Mouse (Mus musculus) kidney, adult 9 months (tissue): ENCODE measurements around the gene Mdga2.

ENCODE experiments used
- DNase-seq: peaks from one replicate; pipeline ENCODE4 v3.0.0; 2022

Mdga2 gene

DNA sequence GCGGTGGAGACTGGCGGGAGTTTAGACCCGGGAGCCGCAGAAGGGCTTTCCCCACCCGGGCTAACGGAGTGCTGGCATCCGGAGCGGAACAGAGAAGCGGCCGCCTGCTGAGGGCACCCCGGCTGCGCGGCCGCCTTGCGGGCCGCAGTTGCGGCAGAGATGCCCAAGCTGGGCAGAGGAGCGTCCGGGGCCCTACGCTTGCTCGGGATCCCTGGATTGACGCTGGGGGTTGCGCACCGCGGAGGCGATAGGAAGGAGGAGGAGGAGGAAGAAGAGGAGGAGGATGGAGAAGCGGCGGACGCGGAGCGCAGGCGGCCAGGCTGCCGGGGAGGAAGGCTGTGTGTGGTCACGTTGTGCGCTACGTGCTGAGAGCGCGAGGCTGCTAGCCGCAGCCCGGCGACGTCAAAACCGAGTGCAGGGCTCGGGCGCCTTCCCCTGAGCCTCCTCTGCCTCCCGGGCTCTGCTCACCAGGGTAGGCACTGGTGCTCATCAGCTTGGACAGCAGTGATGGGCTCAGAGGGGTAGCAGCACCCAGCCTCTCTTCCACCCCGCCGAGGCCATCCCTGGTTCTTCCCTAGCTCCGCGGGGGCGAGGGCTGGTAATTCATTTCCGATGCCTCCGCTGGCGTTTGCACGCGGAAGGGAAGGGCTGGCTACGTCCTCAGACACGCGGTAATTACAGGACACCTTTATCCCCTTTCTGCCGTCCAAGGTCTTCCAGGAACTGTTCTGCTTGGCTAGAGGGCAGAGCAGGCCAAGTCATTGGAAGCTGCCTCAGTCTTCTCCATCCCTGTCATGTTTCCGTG lies at the start of gene Mdga2:
Gene Mdga2, minus strand, starts transcription at position 329 of the 805 bp plus-strand sequence.
- no peak for DNase-seq

GRCm38 (mm10) chr12:67267409-67267808 lies 45.1 kb upstream of the Mdga2 start:
- DNase-seq: no peak

DNA sequence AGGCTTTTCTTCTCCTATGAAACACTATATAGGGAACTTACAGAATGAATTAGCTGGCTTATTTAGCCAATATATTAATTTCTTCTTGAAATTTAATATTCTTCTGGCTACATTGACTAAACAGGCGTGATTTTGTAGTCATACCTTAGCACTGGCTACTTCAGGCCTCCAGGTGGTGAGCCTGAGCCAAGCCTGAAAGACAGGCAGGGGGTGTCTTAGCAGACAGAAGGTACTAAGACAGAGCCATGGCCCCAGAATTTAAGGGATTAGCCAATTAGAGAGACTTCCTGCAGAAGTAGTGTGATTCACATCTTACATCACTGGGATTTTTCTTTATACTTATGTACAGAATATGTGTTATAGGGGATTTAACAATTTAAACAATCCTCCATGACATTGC lies 1.2 kb upstream of the Mdga2 start:
- DNase-seq: no peak

DNA sequence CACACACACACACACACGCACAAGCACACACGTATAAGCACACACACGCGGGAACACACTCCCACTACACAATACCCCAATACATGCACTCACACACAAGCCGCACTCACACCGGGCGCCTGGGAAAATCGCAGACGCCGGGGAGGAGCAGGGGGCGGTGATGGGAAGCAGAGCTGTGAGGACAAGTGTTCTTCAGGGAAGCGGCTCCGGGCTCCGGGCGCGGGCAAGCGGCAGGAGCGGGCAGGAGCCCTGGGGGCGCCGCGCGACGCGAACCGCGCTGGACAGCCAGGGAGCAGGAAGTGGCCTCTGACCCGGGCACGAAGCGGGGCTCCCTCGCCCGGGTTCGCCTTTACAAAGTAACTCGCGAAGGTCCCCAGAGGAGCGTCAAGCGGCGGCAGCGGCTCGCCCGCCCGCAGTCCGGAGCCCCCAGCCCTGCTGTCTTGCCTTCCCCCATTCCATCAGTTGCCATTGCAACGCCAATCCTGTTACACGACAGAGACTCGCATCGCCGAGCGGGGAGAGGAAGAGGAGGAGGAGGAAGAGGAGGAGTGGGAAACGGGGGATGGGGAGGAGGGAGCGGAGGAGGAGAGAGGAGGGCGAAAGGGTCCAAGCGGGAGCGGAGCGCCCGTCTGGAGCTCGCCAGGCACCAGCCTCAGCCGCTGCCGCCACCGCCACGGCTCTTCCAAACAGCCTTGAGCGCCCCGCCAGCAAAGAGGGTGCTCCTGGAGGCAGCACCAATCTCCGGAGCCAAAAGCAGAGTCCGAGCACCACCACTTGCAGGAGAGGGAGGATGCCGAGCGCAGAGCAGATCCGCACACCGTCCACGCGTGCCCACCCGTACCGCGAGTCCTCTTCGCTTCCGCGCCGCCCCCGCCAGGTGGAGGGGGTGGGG lies 774 bp downstream of the Mdga2 start:
- no peak for DNase-seq

- no peak for DNase-seq
Measured at GRCm38 (mm10) chr12:67220641-67221231, 1.6 kb downstream of the Mdga2 start.

DNA sequence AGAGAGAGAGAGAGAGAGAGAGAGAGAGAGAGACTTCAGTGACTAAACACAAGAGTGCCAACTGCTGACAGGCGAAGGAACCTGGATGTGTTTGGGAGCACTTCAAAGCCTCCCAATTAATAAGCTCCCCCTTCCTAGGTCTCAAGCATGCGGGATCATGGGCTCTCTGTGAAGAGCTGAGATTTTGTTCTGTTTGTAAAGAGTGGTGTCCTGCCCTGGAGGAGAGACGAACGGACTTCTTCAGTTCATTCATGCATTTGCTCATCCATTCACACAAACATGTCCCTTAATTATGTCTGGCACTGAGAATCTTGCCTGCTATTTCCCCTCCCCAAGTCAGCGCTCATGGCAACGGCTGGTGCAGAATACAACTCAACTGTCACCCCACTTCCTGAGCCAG lies 2.3 kb downstream of the Mdga2 start:
- DNase-seq: no peak

GRCm38 (mm10) chr12:67219564-67219963 lies 2.8 kb downstream of the Mdga2 start:
- no peak for DNase-seq

DNA sequence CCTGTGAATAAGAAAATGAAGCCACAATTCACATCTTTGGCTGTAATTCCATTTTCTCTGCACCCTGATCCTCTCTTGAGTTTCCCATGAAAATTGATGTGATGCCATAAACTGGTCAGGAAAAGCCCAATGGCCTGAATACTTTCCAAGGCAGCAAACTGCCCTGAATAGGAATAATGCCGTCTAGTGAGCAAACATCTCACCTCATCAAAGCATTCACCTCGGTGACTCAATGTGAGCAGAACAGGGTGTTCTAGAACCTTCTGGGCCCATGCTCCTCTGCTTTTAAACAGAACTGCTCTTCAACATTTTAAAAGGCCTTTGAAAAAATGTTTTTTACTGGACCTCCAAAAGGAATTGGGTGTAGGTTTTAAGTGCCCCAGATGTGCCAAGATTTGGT lies 9.5 kb downstream of the Mdga2 start:
- no peak for DNase-seq

GRCm38 (mm10) chr12:67178155-67178554 lies 44.2 kb downstream of the Mdga2 start:
- DNase-seq: no peak

DNA sequence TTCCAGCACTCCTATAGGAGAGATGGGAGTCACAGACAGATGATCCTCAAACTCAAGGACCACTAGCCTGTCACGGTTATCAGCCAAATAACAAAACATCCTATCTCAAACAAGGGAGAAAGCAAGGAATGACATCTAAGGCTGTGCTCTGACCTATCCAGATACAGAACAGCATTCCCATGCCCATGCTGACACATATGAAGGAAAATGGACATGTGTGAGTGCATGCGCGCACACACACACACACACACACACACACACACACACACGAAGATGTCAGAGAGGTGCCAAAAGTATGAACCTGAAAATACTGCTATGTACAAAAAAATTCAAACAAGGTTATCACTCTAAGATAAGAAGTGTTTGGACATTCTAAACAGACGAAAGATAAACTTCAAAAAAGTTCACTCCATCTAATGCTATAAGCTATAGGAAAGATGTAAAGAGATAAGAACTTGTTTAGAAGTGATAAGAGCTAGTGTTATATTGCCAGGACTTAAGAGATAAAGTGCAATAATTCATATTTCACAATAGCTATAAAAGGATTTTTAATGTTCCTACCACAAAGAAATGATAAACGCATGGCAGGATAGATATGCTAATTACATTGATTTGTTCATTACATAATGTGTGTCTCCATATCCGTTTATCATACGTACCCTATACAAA lies 65.6 kb downstream of the Mdga2 start:
- no peak for DNase-seq

GRCm38 (mm10) chr12:67153077-67153476 lies 69.3 kb downstream of the Mdga2 start:
- no peak for DNase-seq

DNA sequence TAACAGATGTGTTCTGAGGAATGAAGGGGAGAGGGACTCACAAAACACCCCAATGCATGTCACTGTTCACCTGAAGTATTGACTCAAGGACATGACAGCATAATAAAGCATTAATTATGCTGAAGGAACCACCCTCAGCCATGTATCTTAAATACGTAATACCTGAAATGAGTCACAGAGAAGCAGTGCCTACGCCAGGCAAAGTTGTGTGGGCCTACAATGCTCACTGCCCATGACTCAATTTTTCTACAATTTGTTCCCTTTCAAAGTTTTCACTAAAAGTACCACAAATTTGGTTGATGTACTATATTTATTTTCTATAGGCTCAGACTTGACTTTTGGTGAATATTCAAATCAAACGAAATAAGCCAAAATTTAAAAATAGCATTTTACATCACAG lies 80.7 kb downstream of the Mdga2 start:
- no peak for DNase-seq

- no peak for DNase-seq
Measured at GRCm38 (mm10) chr12:67140131-67140530, 82.2 kb downstream of the Mdga2 start.

DNA sequence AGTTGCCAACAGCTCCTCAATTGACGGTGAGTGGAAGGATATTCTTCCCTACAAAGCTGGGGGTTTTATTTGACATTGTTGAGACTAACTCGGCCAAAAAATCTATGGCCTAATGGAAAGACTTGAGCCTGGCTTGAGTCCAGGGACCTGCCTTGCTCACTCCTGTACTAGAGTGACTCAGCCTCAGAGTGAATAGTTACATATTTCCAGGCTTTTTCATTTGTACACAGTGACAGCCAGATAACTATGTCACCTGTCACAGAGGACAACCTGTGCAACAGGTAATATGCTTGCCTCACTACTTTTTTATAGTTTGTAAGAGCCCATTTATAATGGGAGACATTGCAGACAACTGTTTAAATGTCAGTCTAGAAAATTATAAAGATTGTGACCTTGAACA lies 94.9 kb downstream of the Mdga2 start:
- no peak for DNase-seq

DNA sequence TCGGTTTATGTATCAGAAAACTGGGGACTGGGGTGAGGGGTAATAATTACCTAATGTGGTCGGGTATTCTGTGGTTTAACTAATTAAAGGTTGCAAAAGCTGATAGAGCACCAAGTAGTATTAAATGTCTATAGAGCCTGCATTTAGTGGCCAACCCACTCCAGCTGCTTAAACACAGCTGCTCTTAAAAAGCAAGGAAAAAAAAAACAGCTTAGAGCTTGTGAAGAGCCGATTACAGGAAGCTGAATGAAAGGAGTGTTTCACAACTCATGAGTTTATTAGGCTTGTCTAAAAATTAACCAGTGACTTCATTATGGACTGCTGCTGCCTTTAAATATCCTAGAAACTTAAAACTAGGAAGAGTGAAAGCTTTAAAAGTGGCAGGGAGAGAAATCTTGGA lies 98.5 kb downstream of the Mdga2 start:
- no peak for DNase-seq

DNA sequence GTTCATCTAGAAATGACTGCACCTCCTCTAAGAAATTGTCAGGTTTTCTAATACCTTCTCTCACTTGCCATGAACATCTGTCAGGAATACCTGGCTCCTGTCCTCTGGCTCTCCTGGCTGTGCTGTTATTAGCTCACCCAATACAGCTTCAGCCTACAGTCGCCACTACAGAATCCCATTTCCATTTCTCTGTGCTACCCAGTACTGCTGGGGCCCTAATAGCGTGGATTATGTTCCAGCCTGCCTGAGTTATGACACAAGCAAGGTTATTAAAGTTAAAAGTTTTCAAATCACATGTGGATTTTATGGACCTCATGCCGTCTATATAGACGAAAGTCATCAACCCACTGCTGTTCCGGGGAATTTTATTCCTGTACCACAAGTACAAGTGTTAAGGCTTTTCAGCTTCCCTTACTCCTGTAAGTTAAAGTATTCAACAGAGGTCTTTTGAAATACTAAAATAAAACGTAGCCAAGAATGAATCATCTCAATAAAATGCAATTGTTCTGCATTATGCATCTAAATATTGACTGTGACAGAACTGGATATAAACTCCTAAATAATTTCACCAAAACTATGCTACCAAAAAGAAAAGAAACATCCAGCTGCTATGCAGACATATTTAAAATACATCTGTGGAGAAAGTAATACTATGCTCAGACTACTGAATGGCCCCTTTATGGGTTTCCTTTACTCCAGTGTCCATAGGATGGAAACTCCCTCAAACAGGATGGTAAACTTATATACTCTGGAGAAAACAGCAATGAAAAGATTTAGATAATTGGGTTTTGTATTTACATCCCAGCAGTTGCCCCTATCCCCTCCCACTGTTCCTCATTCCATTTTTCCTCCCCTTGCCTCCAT lies 103.5 kb downstream of the Mdga2 start:
- no peak for DNase-seq

- DNase-seq: no peak
Measured at GRCm38 (mm10) chr12:67104171-67104570, 118.2 kb downstream of the Mdga2 start.

- DNase-seq: no peak
Measured at GRCm38 (mm10) chr12:67094414-67094813, 127.9 kb downstream of the Mdga2 start.

DNA sequence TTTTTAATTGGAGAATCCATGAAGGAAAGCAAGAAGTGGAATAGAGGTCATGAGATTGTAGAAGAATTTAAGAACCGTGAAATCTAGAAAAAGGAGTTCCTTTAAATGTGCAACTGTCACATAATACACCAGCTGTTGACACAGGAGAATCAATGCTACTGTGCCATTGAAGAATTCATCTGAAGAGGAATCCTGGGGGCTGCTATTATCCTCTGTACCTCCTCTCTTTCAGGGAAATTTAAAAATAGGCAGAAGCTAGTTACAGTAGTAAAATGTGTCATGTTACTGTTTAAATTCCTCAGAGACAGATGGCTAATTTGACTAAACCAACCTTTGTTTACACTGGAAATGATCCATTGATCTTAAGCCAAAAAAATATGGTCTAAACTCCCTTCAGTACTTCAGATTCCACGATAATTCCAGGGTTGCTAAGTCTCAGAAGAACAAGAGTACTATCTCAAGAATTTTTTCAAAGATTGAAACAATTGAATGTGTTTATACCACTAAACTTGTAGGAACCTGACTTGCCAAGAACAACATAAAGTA lies 131.9 kb downstream of the Mdga2 start:
- no peak for DNase-seq

DNA sequence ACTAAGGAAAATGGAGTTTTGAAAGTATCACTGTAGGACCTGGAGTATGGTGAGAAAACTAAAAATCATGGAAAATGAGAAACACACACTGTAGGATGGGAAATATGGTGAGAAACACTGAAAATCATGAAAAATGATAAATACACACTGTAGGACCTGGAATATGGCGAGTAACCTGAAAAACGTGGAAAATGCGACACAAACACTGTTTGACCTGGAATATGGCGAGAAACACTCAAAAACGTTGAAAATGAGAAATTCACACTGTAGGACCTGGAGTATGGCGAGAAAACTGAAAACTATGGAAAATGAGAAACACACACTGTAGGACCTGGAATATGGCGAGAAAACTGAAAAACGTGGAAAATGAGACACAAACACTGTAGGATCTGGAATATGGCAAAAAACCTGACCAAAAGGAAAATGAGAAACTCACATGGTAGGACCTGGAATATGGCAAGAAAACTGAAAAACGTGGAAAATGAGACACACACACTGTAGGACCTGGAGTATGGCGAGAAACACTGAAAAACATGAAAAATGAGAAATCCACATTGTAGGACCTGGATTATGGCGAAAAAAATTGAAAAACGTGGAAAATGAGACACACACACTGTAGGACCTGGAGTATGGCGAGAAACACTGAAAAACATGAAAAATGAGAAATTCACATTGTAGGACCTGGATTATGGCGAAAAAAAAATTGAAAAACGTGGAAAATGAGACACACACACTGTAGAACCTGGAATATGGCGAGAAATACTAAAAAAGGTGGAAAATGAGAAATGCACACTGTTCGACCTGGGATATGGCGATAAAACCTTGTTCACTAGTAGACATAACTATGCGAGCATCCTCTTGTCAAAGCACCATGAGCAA lies 163.0 kb downstream of the Mdga2 start:
- no peak for DNase-seq

GRCm38 (mm10) chr12:67056621-67057020 lies 165.7 kb downstream of the Mdga2 start:
- DNase-seq: no peak
